Mouse (Mus musculus): Measurements from ENCODE around the gene Slc3a2. TPM values are rescaled to one million over a fixed set of nuclear protein-coding genes. Genes with fewer than 3 reads are reported as not detected.

Gene Slc3a2
- 59.0 and 70.9 TPM in 2 replicates for polyA plus RNA-seq (2012; rRNA removed)

GRCm38 (mm10) chr19:8722907-8723573, at the start of gene Slc3a2:
Gene Slc3a2 (minus strand): TSS chr19:8723369.

GRCm38 (mm10) chr19:8770567-8771270, 47.5 kb upstream of the Slc3a2 start, which contains the start of gene Tmem223:
Gene Tmem223 (plus strand): TSS chr19:8770996.

GRCm38 (mm10) chr19:8756635-8757387, 33.6 kb upstream of the Slc3a2 start, which contains the start of gene Nxf1:
Gene Nxf1 (plus strand): TSS chr19:8757073.

DNA sequence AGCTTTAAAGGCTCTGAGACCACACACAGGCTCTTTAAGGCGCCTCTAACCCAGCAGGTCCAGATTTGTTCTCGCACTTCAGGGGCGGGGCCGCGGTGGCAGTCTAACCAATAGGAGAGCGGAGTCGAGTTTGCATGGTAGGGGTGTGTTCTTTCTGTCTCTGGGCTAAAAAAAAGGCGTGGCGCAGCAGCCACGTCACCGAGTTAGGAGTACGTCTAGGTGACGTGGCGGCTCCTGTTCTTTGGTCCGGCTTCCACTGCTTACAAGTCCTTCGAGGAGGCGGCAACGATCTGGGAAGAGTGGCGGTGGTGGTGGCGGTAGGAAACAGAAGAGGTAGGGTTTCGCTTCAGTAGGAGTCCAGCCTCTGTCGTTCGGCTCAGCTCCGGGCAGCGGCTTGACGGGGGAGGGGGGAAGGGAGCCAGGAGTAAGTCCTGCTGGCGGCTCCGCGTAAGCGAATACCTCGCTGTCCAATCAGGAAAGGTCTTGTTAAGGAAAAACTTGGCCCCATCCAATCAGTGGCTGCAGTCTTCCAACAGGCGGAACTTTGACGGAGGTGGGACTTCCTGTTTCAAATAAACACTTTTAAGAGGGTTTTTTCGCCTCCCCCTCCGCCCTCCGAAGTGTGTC, 18.2 kb upstream of the Slc3a2 start, which contains the start of gene Stx5a:
Gene Stx5a (plus strand): TSS at position 171 of the 627 bp plus-strand sequence.

GRCm38 (mm10) chr19:8740603-8741002, 17.4 kb upstream of the Slc3a2 start, which contains the start of gene 1700092M07Rik:
Gene 1700092M07Rik (plus strand): TSS chr19:8740718.

GRCm38 (mm10) chr19:8735389-8736159, 12.4 kb upstream of the Slc3a2 start, which contains the start of gene Wdr74:
Gene Wdr74 (plus strand): TSS chr19:8735827.

DNA sequence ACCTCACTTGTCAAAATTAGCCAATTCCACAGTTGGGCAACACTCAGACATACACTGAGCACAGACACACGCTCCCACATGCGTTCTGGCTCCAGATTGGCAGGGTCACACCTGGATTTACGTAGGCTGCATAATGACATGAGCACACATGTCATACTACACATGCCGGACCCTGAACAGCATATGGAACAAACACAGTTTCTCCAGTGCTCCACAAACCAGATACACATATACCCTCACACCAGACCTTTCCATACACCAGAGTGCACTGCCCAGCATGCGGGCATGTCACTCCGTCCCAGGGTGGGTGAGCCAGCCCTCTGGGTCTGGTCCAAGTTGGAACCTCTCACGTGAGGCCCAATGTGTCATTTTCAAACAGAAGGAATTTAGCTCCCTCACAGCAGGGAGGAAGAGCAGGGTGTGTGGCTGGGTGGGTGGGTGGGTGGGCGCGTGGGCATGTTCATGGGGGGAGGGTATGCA, 59.8 kb downstream of the Slc3a2 start, which contains the start of gene Chrm1:
Gene Chrm1 (plus strand): TSS at position 430 of the 480 bp plus-strand sequence.

Other genes starting within 250 kb of the Slc3a2 start
- not detected in 2 replicates for gene Slc22a8, start 132.1 kb downstream of the Slc3a2 start, polyA plus RNA-seq (2012; rRNA removed)
- gene Slc22a6, start 105.3 kb downstream of the Slc3a2 start, polyA plus RNA-seq (2012; rRNA removed) = not detected in 2 replicates
- gene Chrm1, start 59.6 kb downstream of the Slc3a2 start, polyA plus RNA-seq (2012; rRNA removed) = 2.4 and 2.8 TPM in 2 replicates
- gene Wdr74, start 12.5 kb upstream of the Slc3a2 start, polyA plus RNA-seq (2012; rRNA removed) = 13.9 and 17.6 TPM in 2 replicates
- gene 1700092M07Rik, start 17.3 kb upstream of the Slc3a2 start, polyA plus RNA-seq (2012; rRNA removed) = not detected in 2 replicates
- 28.6 and 29.7 TPM in 2 replicates for gene Stx5a, start 18.0 kb upstream of the Slc3a2 start, polyA plus RNA-seq (2012; rRNA removed)
- gene Nxf1, start 33.7 kb upstream of the Slc3a2 start, polyA plus RNA-seq (2012; rRNA removed) = 24.7 and 38.5 TPM in 2 replicates
- gene Tmem223, start 47.6 kb upstream of the Slc3a2 start, polyA plus RNA-seq (2012; rRNA removed) = 107 and 138 TPM in 2 replicates
- gene Tmem179b, start 51.1 kb upstream of the Slc3a2 start, polyA plus RNA-seq (2012; rRNA removed) = 63.5 and 70.7 TPM in 2 replicates
- gene Taf6l, start 63.0 kb upstream of the Slc3a2 start, polyA plus RNA-seq (2012; rRNA removed) = 5.5 and 9.3 TPM in 2 replicates
- 9.7 and 10.4 TPM in 2 replicates for gene Polr2g, start 75.2 kb upstream of the Slc3a2 start, polyA plus RNA-seq (2012; rRNA removed)
- gene Zbtb3, start 79.2 kb upstream of the Slc3a2 start, polyA plus RNA-seq (2012; rRNA removed) = 0.48 and 0.78 TPM in 2 replicates
- gene Ttc9c, start 96.0 kb upstream of the Slc3a2 start, polyA plus RNA-seq (2012; rRNA removed) = 1.4 and 2.1 TPM in 2 replicates
- gene Hnrnpul2, start 96.6 kb upstream of the Slc3a2 start, polyA plus RNA-seq (2012; rRNA removed) = 4.1 and 4.8 TPM in 2 replicates
- 0.61 TPM in 1 of 2 replicates, not detected in the other for gene AC129217.1, start 106.4 kb upstream of the Slc3a2 start, polyA plus RNA-seq (2012; rRNA removed)
- gene Bscl2, start 114.1 kb upstream of the Slc3a2 start, polyA plus RNA-seq (2012; rRNA removed) = 102 and 130 TPM in 2 replicates
- 0.41 and 0.42 TPM in 2 replicates for gene Gng3, start 115.8 kb upstream of the Slc3a2 start, polyA plus RNA-seq (2012; rRNA removed)
- 1.0 and 1.1 TPM in 2 replicates for gene Lrrn4cl, start 127.4 kb upstream of the Slc3a2 start, polyA plus RNA-seq (2012; rRNA removed)
- gene Ubxn1, start 148.1 kb upstream of the Slc3a2 start, polyA plus RNA-seq (2012; rRNA removed) = 92.0 and 115 TPM in 2 replicates
- gene Uqcc3, start 157.6 kb upstream of the Slc3a2 start, polyA plus RNA-seq (2012; rRNA removed) = 7.5 and 9.7 TPM in 2 replicates
- 0.36 and 0.58 TPM in 2 replicates for gene Lbhd1, start 160.4 kb upstream of the Slc3a2 start, polyA plus RNA-seq (2012; rRNA removed)
- not detected in 2 replicates for gene Gm49403, start 160.6 kb upstream of the Slc3a2 start, polyA plus RNA-seq (2012; rRNA removed)
- 2.3 and 2.6 TPM in 2 replicates for gene 1810009A15Rik, start 165.5 kb upstream of the Slc3a2 start, polyA plus RNA-seq (2012; rRNA removed)
- 0.21 TPM in 1 of 2 replicates, not detected in the other for gene Gm49416, start 165.6 kb upstream of the Slc3a2 start, polyA plus RNA-seq (2012; rRNA removed)
- 12.8 and 15.7 TPM in 2 replicates for gene Ints5, start 169.6 kb upstream of the Slc3a2 start, polyA plus RNA-seq (2012; rRNA removed)
- 23.0 and 34.6 TPM in 2 replicates for gene Ganab, start 174.7 kb upstream of the Slc3a2 start, polyA plus RNA-seq (2012; rRNA removed)
- 51.9 and 68.6 TPM in 2 replicates for gene B3gat3, start 197.0 kb upstream of the Slc3a2 start, polyA plus RNA-seq (2012; rRNA removed)
- 10.0 and 15.1 TPM in 2 replicates for gene Rom1, start 206.0 kb upstream of the Slc3a2 start, polyA plus RNA-seq (2012; rRNA removed)
- 27.6 and 30.6 TPM in 2 replicates for gene Eml3, start 206.2 kb upstream of the Slc3a2 start, polyA plus RNA-seq (2012; rRNA removed)
- 7.1 and 8.7 TPM in 2 replicates for gene Mta2, start 218.5 kb upstream of the Slc3a2 start, polyA plus RNA-seq (2012; rRNA removed)
- 6.5 and 9.3 TPM in 2 replicates for gene Tut1, start 230.5 kb upstream of the Slc3a2 start, polyA plus RNA-seq (2012; rRNA removed)
- 33.9 and 55.8 TPM in 2 replicates for gene Eef1g, start 243.7 kb upstream of the Slc3a2 start, polyA plus RNA-seq (2012; rRNA removed)